Mouse (Mus musculus): ENCODE data around the gene Egfl7. TPM values are rescaled to one million over a fixed set of nuclear protein-coding genes. Genes with fewer than 3 reads are reported as not detected.

Gene Egfl7
- 77.4 and 82.1 TPM in 2 replicates for polyA plus RNA-seq (2016; fragmentation: Nextera tagmentation; extraction: Ambion mirVana)

- peak within 1 kb of the TSS; percentile 64; the same call in 1 of the 2 replicates for H3K27ac ChIP-seq
- no peak for ATAC-seq (ENCODE audit: insufficient number of reproducible peaks, insufficient read depth, low FRiP score, low TSS enrichment, low read depth)
- no peak within 1 kb of the TSS for H3K4me3 ChIP-seq (replicated peaks)
- no peaks in the 10 kb centered on the region for H3K36me3 ChIP-seq
- peaks cover 11% of the 10 kb centered on the region for H3K4me1 ChIP-seq (replicated peaks)
- no peak within 1 kb of the TSS for H3K4me2 ChIP-seq
- H3K27me3 ChIP-seq, result no peaks in the 10 kb centered on the region; the same call in 1 of the 2 replicates
- no peaks in the 10 kb centered on the region for H3K9me3 ChIP-seq
- H3K9ac ChIP-seq (replicated peaks), result no peak within 1 kb of the TSS
- 92% methylated on average over 1 of the region's 1 CpGs for WGBS
Observed at GRCm38 (mm10) chr2:26579714-26580113, at the start of gene Egfl7. TSS of gene Egfl7 (plus strand) at chr2:26580014.

GRCm38 (mm10) chr2:26531829-26532228, 48.0 kb upstream of the Egfl7 start:
- Histone ChIP-seq H3K4me3 (replicated peaks) (no peak overlapping the region), H3K4me1 (replicated peaks) (peaks cover 24% of the 10 kb centered on the region), H3K27me3 (no peaks in the 10 kb centered on the region), H3K27ac (no peak overlapping the region), H3K36me3 (no peaks in the 10 kb centered on the region), H3K9ac (replicated peaks) (no peak overlapping the region), H3K9me3 (no peaks in the 10 kb centered on the region), H3K4me2 (no peak overlapping the region)
- WGBS, result 91% methylated on average over 6 of the region's 6 CpGs
- ATAC-seq (ENCODE audit: insufficient number of reproducible peaks, insufficient read depth, low FRiP score, low TSS enrichment, low read depth), result no peak

- peaks cover 11% of the 10 kb centered on the region; the same call in 1 of the 2 replicates for H3K4me1 ChIP-seq (replicated peaks)
- H3K4me3 ChIP-seq (replicated peaks), result no peak overlapping the region
- no peak for ATAC-seq (ENCODE audit: insufficient number of reproducible peaks, insufficient read depth, low FRiP score, low TSS enrichment, low read depth)
- no peak overlapping the region for H3K27ac ChIP-seq
- H3K9ac ChIP-seq (replicated peaks), result no peak overlapping the region
- no peaks in the 10 kb centered on the region for H3K9me3 ChIP-seq
- 62% methylated on average over 5 of the region's 5 CpGs for WGBS
- no peaks in the 10 kb centered on the region for H3K27me3 ChIP-seq
- no peak overlapping the region for H3K4me2 ChIP-seq
- H3K36me3 ChIP-seq, result no peaks in the 10 kb centered on the region
Observed at GRCm38 (mm10) chr2:26533249-26533648, 46.6 kb upstream of the Egfl7 start.

- no peaks in the 10 kb centered on the region for H3K36me3 ChIP-seq
- H3K9ac ChIP-seq (replicated peaks), result no peak overlapping the region
- H3K9me3 ChIP-seq, result no peaks in the 10 kb centered on the region
- no peak overlapping the region for H3K4me3 ChIP-seq (replicated peaks)
- ATAC-seq (ENCODE audit: insufficient number of reproducible peaks, insufficient read depth, low FRiP score, low TSS enrichment, low read depth), result no peak
- peaks cover 10% of the 10 kb centered on the region; the same call in 1 of the 2 replicates for H3K4me1 ChIP-seq (replicated peaks)
- H3K27me3 ChIP-seq, result no peaks in the 10 kb centered on the region
- no peak overlapping the region for H3K27ac ChIP-seq
- no peak overlapping the region for H3K4me2 ChIP-seq
- WGBS, result 73% methylated on average over 3 of the region's 3 CpGs
Observed at GRCm38 (mm10) chr2:26534161-26534560, 45.7 kb upstream of the Egfl7 start.

- no peaks in the 10 kb centered on the region for H3K27me3 ChIP-seq
- 79% methylated on average over 2 of the region's 2 CpGs for WGBS
- no peak overlapping the region for H3K9ac ChIP-seq (replicated peaks)
- H3K36me3 ChIP-seq, result no peaks in the 10 kb centered on the region
- H3K4me1 ChIP-seq (replicated peaks), result peaks cover 12% of the 10 kb centered on the region; the same call in 1 of the 2 replicates
- H3K4me2 ChIP-seq, result no peak overlapping the region
- no peak overlapping the region for H3K4me3 ChIP-seq (replicated peaks)
- no peak overlapping the region for H3K27ac ChIP-seq
- no peaks in the 10 kb centered on the region for H3K9me3 ChIP-seq
- ATAC-seq (ENCODE audit: insufficient number of reproducible peaks, insufficient read depth, low FRiP score, low TSS enrichment, low read depth), result no peak
Observed at GRCm38 (mm10) chr2:26534616-26535015, 45.2 kb upstream of the Egfl7 start.

GRCm38 (mm10) chr2:26535517-26536045, 44.2 kb upstream of the Egfl7 start:
- ATAC-seq (ENCODE audit: insufficient number of reproducible peaks, insufficient read depth, low FRiP score, low TSS enrichment, low read depth), result no peak
- H3K9ac ChIP-seq (replicated peaks), result no peak overlapping the region
- 68% methylated on average over 4 of the region's 4 CpGs for WGBS
- no peaks in the 10 kb centered on the region for H3K36me3 ChIP-seq
- no peak overlapping the region for H3K4me2 ChIP-seq
- H3K4me3 ChIP-seq (replicated peaks), result no peak overlapping the region
- H3K4me1 ChIP-seq (replicated peaks), result peaks cover 21% of the 10 kb centered on the region
- H3K27ac ChIP-seq, result peak overlapping the region; percentile 42; the same call in 1 of the 2 replicates
- no peaks in the 10 kb centered on the region for H3K27me3 ChIP-seq
- no peaks in the 10 kb centered on the region for H3K9me3 ChIP-seq

GRCm38 (mm10) chr2:26539516-26539915, 40.3 kb upstream of the Egfl7 start:
- no peak overlapping the region for H3K4me3 ChIP-seq (replicated peaks)
- H3K4me2 ChIP-seq, result no peak overlapping the region
- no peak for ATAC-seq (ENCODE audit: insufficient number of reproducible peaks, insufficient read depth, low FRiP score, low TSS enrichment, low read depth)
- no peak overlapping the region for H3K9ac ChIP-seq (replicated peaks)
- no peaks in the 10 kb centered on the region for H3K36me3 ChIP-seq
- 30% methylated on average over 2 of the region's 2 CpGs for WGBS
- no peaks in the 10 kb centered on the region for H3K27me3 ChIP-seq
- peaks cover 36% of the 10 kb centered on the region for H3K4me1 ChIP-seq (replicated peaks)
- H3K9me3 ChIP-seq, result no peaks in the 10 kb centered on the region
- no peak overlapping the region for H3K27ac ChIP-seq

- Histone ChIP-seq H3K36me3 (no peaks in the 10 kb centered on the region), H3K27me3 (no peaks in the 10 kb centered on the region), H3K9me3 (no peaks in the 10 kb centered on the region), H3K4me1 (replicated peaks) (peaks cover 30% of the 10 kb centered on the region), H3K4me2 (no peak overlapping the region), H3K27ac (peak overlapping the region; percentile 86), H3K9ac (replicated peaks) (no peak overlapping the region), H3K4me3 (replicated peaks) (no peak overlapping the region)
- no peak for ATAC-seq (ENCODE audit: insufficient number of reproducible peaks, insufficient read depth, low FRiP score, low TSS enrichment, low read depth)
- 28% methylated on average over 7 of the region's 7 CpGs for WGBS
Observed at GRCm38 (mm10) chr2:26540721-26541120, 39.1 kb upstream of the Egfl7 start.

- ATAC-seq (ENCODE audit: insufficient number of reproducible peaks, insufficient read depth, low FRiP score, low TSS enrichment, low read depth), result 0 out of 2 replicates have a peak, but pooled peaks have one; percentile 32
- Histone ChIP-seq H3K9ac (replicated peaks) (no peak overlapping the region), H3K36me3 (no peaks in the 10 kb centered on the region), H3K4me2 (no peak overlapping the region), H3K4me3 (replicated peaks) (no peak overlapping the region), H3K9me3 (no peaks in the 10 kb centered on the region), H3K4me1 (replicated peaks) (peaks cover 26% of the 10 kb centered on the region), H3K27ac (peak overlapping the region; percentile 86), H3K27me3 (no peaks in the 10 kb centered on the region)
- WGBS, result 26% methylated on average over 9 of the region's 9 CpGs
Observed at GRCm38 (mm10) chr2:26541258-26541910, 38.4 kb upstream of the Egfl7 start.

GRCm38 (mm10) chr2:26543155-26543554, 36.7 kb upstream of the Egfl7 start:
- Histone ChIP-seq H3K27ac (no peak overlapping the region), H3K4me1 (replicated peaks) (peaks cover 38% of the 10 kb centered on the region), H3K9ac (replicated peaks) (no peak overlapping the region), H3K4me2 (no peak overlapping the region), H3K4me3 (replicated peaks) (no peak overlapping the region), H3K27me3 (no peaks in the 10 kb centered on the region), H3K36me3 (no peaks in the 10 kb centered on the region), H3K9me3 (no peaks in the 10 kb centered on the region)
- WGBS, result 73% methylated on average over 4 of the region's 4 CpGs
- ATAC-seq (ENCODE audit: insufficient number of reproducible peaks, insufficient read depth, low FRiP score, low TSS enrichment, low read depth), result no peak

GRCm38 (mm10) chr2:26543768-26544167, 36.0 kb upstream of the Egfl7 start:
- Histone ChIP-seq H3K4me3 (replicated peaks) (no peak overlapping the region), H3K9me3 (no peaks in the 10 kb centered on the region), H3K27ac (no peak overlapping the region), H3K27me3 (no peaks in the 10 kb centered on the region), H3K4me1 (replicated peaks) (peaks cover 40% of the 10 kb centered on the region), H3K9ac (replicated peaks) (no peak overlapping the region), H3K36me3 (no peaks in the 10 kb centered on the region), H3K4me2 (no peak overlapping the region)
- ATAC-seq (ENCODE audit: insufficient number of reproducible peaks, insufficient read depth, low FRiP score, low TSS enrichment, low read depth), result no peak
- 88% methylated on average over 8 of the region's 8 CpGs for WGBS

- H3K4me2 ChIP-seq, result no peak overlapping the region
- H3K27ac ChIP-seq, result no peak overlapping the region
- H3K4me1 ChIP-seq (replicated peaks), result peaks cover 40% of the 10 kb centered on the region
- no peaks in the 10 kb centered on the region for H3K27me3 ChIP-seq
- ATAC-seq (ENCODE audit: insufficient number of reproducible peaks, insufficient read depth, low FRiP score, low TSS enrichment, low read depth), result no peak
- H3K36me3 ChIP-seq, result no peaks in the 10 kb centered on the region
- H3K9ac ChIP-seq (replicated peaks), result no peak overlapping the region
- no peak overlapping the region for H3K4me3 ChIP-seq (replicated peaks)
- no peaks in the 10 kb centered on the region for H3K9me3 ChIP-seq
- WGBS, result 76% methylated on average over 3 of the region's 3 CpGs
Observed at GRCm38 (mm10) chr2:26544265-26544664, 35.5 kb upstream of the Egfl7 start.
